Mouse (Mus musculus) cerebellum, adult 9-11 months (tissue): ENCODE data around the gene Mcpt1.
"Not testable (repeated sequence)": the region's sequence is repeated elsewhere in the genome, so short reads cannot be mapped to it uniquely, and the experiment has no call there.

ENCODE experiments used
- DNase-seq: peaks from one replicate; pipeline ENCODE4 v3.0.0; 2022

The Mcpt1 gene

DNA sequence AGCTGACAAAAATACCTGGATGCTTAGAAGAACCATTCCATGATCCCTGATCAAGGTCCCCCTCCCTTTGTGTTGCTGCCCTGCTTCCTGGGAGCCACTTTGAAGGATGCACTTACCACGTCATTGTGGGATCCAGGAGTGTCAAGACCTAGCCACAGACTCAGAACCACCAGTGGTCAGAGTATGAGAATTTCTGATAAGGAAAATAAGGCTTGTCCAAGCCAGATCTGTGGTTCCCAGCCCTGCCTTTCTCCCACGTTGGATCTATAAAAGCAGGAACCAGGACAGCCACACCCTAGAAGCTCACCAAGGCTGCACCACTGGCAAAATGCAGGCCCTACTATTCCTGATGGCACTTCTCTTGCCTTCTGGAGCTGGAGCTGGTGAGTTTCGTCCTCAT, at the start of gene Mcpt1:
Gene Mcpt1 (plus strand): TSS at position 301 of the 400 bp plus-strand sequence.
- not testable (repeated sequence) for DNase-seq

DNA sequence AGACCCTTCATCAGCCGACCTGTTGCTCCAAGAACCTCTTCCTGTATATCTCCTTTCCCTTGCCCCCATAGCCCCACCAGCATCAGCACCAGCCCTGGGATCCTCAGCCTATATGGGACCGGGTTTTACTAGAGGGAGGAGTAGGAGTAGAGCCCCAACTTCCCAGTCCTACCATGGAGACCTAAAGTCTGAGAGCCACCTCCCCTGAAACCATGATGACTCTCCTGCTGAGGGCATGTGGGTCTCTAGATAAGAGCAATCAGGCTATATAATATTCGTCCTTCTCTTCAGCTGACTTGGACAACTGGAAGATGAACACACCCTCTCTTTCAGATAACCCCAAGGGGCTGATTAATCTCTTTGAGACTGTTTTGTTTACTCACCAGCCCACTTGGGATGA, 30.3 kb upstream of the Mcpt1 start:
- DNase-seq: not testable (repeated sequence)

DNA sequence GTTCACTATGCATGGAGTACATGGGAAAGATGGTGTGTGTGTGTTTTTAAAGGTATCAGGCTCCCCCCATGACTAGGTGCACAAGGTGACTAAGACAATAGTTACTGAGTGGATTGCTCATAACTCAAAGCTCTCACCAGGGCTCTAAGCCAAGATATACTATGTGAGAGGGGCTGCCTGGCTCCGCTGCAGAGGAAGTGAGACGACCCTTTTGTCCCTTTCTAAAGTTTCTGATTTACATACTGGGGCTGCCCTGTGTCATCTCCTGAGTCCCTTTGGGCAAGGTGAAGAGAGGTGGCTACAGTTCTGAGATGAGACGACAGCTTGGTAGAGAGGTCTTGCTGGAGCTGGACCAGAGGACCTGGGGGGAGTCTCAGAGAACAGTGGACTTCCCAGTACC, 4.6 kb upstream of the Mcpt1 start:
- DNase-seq: no peak

DNA sequence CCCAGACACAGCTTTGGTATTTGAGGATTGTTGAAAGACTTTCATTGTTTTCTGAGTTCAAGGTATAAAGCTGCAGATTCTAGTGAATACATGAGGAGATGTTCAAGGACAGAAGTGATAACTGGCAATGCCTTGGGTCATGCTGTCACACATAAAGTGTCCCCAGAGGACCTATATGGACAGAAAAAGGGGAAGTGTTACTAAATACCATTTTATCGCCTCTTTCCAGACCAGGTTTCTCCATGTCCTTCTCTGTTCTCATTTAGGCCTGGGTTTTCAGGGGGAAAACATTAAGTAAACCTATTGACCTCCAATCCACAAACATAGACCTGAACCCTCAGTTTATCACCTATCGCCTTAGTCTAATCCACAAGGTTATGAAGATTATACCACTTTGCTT, 3.8 kb upstream of the Mcpt1 start:
- no peak for DNase-seq

DNA sequence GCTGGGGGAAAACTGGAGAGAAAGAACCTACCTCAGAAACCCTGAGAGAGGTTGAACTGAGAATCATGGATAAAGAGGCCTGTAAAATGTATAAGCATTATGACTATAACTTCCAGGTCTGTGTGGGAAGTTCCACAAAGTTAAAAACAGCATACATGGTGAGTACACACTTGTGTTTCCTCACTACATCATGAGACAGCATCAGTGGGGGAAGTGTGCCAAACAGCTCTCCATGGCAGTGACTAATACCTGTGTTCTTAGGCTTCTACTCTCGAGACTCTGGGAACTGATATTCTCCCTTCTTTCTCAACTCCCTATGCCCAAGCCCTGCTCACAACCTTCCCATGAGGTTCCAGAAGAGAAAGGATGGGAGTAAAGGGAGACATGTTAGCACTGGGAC, 1.7 kb downstream of the Mcpt1 start:
- DNase-seq: no peak

DNA sequence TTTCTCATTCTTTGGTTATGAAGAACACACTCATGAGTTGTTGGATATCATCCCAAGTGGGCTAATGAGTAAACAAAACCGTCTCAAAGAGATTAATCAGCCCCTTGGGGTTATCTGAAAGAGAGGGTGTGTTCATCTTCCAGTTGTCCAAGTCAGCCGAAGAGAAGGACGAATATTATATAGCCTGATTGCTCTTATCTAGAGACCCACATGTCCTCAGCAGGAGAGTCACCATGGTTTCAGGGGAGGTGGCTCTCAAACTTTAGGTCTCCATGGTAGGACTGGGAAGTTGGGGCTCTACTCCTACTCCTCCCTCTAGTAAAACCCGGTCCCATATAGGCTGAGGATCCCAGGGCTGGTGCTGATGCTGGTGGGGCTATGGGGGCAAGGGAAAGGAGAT, 3.5 kb downstream of the Mcpt1 start:
- not testable (repeated sequence) for DNase-seq

DNA sequence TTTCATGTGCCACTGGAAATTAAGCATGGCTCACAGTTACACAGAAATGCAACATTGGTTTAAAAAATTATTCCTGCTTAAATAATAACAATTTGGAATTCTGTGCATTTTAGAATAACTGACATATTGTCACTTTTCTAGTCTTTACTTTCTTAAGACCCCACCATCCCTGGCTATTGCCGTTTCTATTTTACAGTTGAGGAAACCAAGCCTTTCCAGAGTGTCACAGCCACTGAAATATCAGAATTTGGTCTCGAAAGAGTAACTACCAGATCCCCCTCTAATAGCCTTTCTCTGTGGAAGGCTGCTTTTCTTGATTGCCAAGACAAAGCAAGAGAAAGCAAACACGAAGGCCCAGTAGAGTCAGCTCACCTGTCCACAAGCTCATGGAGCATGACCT, 12.6 kb downstream of the Mcpt1 start, which contains the start of gene Mcpt9:
Gene Mcpt9 (minus strand): TSS at position 101 of the 400 bp plus-strand sequence.
- DNase-seq: not testable (repeated sequence)

DNA sequence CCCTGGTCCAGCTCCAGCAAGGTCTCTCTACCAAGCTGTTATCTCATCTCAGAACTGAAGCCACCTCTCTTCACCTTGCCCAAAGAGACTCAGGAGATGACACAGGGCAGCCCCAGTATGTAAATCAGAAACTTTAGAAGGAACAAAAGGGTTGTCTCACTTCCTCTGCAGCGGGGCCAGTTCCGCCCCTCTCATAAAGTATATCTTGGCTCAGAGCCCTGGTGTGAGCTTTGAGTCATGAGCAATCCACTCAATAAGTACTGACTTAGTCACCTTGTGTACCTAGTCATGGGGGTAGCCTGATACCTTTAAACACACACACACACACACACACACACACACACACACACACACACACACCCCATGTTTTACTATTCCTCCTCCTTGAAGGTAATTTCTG, 16.7 kb downstream of the Mcpt1 start:
- DNase-seq: no peak

DNA sequence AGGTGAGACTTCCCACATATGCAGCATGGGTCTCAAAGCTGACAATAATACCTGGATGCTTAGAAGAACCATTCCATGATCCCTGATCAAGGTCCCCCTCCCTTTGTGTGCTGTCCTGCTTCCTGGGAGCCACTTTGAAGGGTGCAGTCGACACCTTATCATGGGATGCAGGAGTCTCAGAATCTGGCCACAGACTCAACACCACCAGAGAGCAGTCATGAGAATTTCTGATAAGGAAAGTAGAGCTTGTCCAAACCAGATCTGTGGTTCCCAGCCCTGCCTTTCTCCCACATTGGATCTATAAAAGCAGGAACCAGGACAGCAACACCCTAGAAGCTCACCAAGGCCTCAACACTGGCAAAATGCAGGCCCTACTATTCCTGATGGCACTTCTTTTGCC, 24.0 kb downstream of the Mcpt1 start, which contains the start of gene Mcpt2:
Gene Mcpt2 (plus strand): TSS at position 250 of the 400 bp plus-strand sequence.
- DNase-seq: not testable (repeated sequence)

DNA sequence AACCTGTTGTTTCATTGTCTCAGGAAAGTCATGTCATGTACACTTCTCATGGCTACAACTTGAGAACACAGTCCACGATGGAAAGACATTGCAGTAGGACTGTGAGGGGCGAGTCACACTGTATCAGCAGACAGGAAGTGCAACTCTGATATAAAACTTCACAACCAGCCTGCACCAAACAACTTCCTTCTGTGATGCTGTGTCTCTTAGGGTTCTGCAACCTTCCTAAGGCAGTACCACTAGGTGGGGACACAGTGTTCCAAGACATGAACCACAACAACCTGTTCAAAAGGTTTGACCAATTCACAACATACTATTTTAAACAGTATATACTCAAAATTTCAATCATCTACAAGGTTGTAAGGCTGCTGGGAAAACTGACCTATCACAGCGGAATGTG, 37.6 kb downstream of the Mcpt1 start:
- no peak for DNase-seq

DNA sequence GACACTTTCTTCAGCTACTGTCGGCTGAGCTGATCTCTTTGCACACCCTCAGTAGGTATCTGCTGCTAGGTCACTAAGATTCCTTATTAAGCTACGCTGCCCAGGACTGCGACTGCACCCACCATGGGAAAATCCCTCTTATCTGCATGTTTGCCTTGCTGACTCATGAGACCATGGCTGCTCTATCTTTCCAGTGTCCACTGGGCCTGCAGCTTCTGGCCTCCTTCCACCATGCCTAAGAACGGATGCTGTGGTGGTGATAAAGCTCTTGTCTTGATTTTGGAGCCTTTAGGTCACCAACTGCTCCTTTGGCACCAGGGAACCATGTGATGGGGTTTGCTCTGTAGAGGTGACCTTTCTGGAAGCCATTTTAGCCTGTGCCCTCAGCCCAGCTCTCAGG, 40.0 kb downstream of the Mcpt1 start:
- no peak for DNase-seq

DNA sequence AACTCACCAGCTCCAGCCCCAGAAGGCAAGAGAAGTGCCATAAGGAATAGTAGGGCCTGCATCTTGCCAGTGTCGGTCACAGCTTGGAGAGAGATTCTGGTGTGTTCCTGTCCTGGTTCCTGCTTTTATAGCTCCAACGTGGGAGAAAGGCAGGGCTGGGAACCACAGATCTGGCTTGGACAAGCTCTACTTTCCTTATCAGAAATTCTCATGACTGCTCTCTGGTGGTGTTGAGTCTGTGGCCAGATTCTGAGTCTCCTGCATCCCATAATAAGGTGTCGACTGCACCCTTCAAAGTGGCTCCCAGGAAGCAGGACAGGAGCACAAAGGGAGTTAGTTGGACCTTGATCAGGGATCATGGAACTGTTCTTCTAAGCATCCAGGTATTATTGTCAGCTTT, 44.4 kb downstream of the Mcpt1 start, which contains the start of gene Mcpt4:
Gene Mcpt4 (minus strand): TSS at position 101 of the 400 bp plus-strand sequence.
- not testable (repeated sequence) for DNase-seq
